Mouse (Mus musculus) heart, postnatal 25 days (tissue): ENCODE data around the gene Tmx2. TPM values are rescaled to one million over a fixed set of nuclear protein-coding genes. Genes with fewer than 3 reads are reported as not detected.
"Not testable (repeated sequence)": the region's sequence is repeated elsewhere in the genome, so short reads cannot be mapped to it uniquely, and the experiment has no call there.

ENCODE experiments used
- DNase-seq: peaks from one replicate; pipeline ENCODE4 v3.0.0; 2022; ENCODE audit warnings: low spot score
- intact Hi-C: fragments of 180-260 bp; cut with DNase I; formaldehyde crosslinking; loops from one replicate; pipeline ENCODE4 v1.15.1; 2025
- total RNA-seq, 2 experiments: library from RNA; stranded (reverse); gene quantifications; 2 replicates each; pipeline ENCODE4 v1.2.3; 2021

The Tmx2 gene
- 100 to 1,000 TPM; 116 to 127 TPM for total RNA-seq

GRCm38 (mm10) chr2:84679016-84679415 is at the start of gene Tmx2:
Gene Tmx2, minus strand, starts transcription at chr2:84679140.
- intact Hi-C loops = loop anchor here (5.0 kb wide), 1 partner anchor 33 kb away; no protein-coding TSS in a partner anchor
- no peak for DNase-seq

GRCm38 (mm10) chr2:84728191-84728590 is 49.3 kb upstream of the Tmx2 start:
- DNase-seq, intact Hi-C loops: not testable (repeated sequence)

- peak; percentile 93 for DNase-seq
- intact Hi-C loops = no loop called here
These were observed 48.4 kb upstream of the Tmx2 start, which contains the start of gene Clp1 for GRCm38 (mm10) chr2:84727172-84727858. Gene Clp1, minus strand, starts transcription at chr2:84727350.

DNA sequence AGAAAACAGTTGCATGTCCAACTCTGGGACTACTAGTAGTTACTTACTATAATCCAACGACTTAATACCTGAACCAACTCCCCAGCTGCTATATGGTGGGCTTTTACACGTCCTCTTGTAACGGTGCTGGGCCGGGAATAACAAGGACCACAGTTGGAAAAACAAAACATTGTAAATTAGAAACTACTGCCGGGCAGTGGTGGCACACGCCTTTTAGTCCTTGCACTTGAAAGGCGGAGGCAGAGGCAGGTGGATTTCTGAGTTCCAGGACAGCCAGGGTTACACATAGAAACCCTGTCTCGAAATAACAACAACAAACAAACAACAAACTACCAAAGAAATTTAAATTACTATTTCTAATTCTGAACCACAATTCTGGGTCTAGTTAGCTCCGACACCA is 47.8 kb upstream of the Tmx2 start:
- intact Hi-C loops = no loop called here
- no peak for DNase-seq

DNA sequence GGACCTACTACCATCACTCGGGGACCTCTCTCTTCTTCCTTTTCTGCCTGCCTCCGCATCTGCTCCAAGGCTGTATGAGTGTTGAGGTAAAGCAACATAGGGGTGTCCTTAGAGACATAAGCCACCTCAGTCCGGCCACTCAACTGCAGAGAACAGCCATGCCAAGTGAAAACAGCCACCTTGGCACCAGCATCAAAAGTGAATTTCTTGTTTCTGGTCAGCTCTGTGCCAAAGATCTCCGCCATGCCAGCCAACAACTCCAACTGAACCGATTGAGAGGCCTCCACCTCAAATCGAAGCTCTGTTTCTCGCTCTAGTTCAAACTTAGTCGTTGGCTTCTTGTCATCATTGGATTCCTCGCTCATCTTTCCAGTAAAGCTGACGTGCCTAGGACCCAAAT is 46.8 kb upstream of the Tmx2 start:
- intact Hi-C loops = no loop called here
- no peak for DNase-seq

- no peak for DNase-seq
- intact Hi-C loops = no loop called here
These were observed 44.9 kb upstream of the Tmx2 start for GRCm38 (mm10) chr2:84723856-84724255.

- DNase-seq = no peak
- intact Hi-C loops = no loop called here
These were observed 42.2 kb upstream of the Tmx2 start for GRCm38 (mm10) chr2:84721182-84721581.

GRCm38 (mm10) chr2:84720718-84721117 is 41.8 kb upstream of the Tmx2 start:
- intact Hi-C loops = no loop called here
- no peak for DNase-seq

GRCm38 (mm10) chr2:84717357-84717756 is 38.4 kb upstream of the Tmx2 start:
- intact Hi-C loops = no loop called here

GRCm38 (mm10) chr2:84716423-84717355 is 37.7 kb upstream of the Tmx2 start:
- DNase-seq = no peak
- intact Hi-C loops = no loop called here

More at GRCm38 (mm10) chr2:84717357-84717756, 38.4 kb upstream of the Tmx2 start:
- DNase-seq = no peak

DNA sequence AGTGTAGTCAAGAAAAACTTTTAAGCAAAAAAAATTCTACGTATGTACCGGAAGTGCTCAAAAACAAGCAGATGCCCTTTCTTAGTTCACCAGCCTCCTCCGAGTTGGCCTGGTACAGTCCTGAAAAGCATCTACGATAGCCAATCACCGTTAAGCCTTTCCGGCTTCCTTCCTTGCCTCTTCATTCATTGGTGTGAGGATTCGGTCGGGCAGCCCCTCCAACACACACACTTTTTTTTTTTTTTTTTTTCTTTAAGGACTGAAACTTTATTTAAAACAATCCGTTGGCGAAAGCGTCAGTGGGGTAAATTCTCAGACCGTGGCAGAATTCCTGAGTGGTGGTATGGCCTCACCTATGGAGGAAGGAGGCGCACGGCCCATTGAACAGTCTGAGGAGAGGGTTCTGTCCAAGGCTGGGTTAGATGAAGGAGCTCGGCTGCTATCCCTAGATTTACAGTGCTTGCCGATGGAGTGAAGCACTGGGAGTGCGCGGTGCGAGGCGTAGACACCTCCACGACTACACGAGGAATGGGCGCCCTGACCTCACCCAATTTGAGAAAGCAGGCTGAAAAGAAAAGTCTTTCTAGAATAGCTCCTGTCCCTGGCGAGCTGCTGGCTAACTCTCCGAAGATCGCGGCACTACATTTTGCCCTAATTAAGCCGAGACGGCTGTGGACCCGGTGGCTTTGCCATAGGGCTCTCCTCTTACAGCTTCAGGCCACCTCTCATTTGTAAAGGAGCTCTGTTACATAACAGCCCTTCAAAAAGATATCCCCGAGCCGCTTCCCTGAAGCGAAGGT is 36.8 kb upstream of the Tmx2 start:
- peak; percentile 44 for DNase-seq
- intact Hi-C loops = no loop called here

DNA sequence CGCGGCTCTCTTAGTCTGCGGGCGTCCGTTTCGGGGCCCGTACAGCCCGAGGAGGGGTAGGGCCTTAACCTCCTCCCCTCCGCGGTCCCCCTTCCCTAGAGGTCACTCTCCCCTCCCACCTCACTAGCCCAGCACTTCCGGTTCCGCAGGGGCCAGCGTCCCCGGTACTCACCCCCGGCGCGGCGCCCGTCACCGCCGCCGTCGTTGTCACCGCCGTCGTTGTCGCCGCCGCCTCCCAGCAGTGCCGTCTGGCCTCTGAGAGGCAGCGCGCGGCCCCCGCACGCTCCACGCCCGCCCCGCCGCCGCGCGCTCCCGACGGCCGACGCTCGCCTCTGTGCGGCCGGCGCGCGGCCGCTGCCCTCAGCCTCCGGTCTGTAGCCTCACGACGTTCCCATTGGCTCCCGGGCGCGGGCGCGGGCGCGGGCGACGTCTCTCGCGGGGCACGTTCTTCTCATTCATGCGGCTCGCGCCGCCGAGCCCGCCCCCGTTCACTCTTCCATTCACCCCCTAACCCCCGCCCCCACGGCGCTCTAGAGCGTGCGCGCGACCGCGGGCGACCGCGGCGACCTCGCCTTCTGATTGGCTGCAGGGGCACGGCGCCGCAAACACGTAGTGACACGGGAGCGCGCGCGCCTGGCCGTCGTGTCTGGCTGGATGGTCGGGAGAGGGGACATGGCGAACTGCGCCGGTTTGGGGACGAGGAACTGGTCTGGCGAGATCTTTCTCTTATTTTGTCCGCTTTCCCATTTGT is 36.0 kb upstream of the Tmx2 start, which contains the start of gene Zdhhc5:
TSS of gene Zdhhc5 (minus strand) at position 370 of the 751 bp plus-strand sequence.
- intact Hi-C loops = loop anchor here (5.0 kb wide), 1 partner anchor 38 kb away; the partner anchor contains the start of genes Gm28635, Med19 and Tmx2
- peak; percentile 98 for DNase-seq

DNA sequence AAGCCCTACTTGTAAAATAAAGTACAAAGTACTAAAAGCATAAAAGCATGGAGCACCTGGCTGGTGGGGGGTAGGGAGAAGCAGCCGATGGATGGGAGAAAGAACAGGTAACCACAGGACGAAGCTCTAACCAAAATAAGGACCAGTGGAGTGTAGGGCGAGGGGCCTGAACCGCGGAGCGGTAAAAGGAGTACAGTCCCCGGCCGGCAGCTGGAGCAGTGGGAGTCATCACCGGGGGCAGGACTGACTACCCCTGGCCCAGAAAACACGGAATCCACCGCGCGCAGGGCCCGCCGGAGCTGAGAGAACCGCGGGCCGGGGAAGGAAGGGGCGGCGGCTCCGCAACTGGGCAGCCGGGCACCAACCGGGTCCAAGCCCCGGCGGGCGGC is 35.5 kb upstream of the Tmx2 start:
- intact Hi-C loops = loop anchor here (5.0 kb wide), 1 partner anchor 37 kb away; the partner anchor contains the start of genes Gm28635, Med19 and Tmx2
- no peak for DNase-seq

- DNase-seq = no peak
- intact Hi-C loops = loop anchor here (5.0 kb wide), 1 partner anchor 35 kb away; the partner anchor contains the start of genes Gm28635, Med19 and Tmx2
These were observed 33.0 kb upstream of the Tmx2 start for GRCm38 (mm10) chr2:84711898-84712297.

GRCm38 (mm10) chr2:84707523-84707922 is 28.6 kb upstream of the Tmx2 start:
- intact Hi-C loops = no loop called here
- DNase-seq = no peak

DNA sequence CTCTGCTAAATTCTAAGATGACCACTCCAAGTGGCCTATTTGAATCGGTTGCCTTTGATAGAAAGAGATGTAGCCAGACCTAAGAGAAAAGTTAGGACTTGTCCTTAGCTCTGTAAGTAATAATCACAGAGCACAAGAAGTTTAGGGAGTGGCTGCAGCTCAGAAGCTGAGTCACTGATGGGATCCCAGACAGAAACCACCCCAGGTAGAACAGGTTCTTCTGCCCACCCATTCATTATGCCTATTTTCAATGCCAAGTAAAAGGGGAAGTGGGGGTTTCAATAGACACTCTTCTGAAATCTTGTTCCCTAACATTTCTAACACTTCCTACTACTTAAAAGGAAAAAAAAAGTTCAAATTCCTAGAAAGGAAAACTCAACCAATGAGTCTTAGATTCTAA is 26.4 kb upstream of the Tmx2 start:
- intact Hi-C loops = no loop called here
- no peak for DNase-seq

- intact Hi-C loops = no loop called here
- no peak for DNase-seq
These were observed 25.4 kb upstream of the Tmx2 start for GRCm38 (mm10) chr2:84704329-84704728.

DNA sequence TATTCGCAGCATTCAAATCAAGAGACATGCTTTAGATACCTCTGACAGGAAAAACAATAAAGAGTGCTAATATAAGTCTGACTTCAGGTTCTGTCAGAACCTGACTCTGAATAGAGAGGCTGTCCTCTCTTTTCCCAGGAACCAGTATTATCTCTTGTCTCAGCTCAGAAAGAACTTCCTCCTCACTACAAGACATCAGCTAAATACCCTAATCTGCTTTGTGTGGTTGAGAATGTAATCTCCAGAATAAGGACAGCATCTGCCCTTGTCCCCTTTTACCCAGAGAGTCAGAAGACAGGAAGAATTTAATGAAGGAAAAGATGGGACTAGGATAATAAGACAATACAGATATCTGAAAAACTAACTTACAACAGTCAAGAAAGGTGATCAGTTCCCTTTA is 24.6 kb upstream of the Tmx2 start:
- DNase-seq = no peak
- intact Hi-C loops = no loop called here
